10 mouse cellular contexts compared by ENCODE assay signal in the genomic region with DNA sequence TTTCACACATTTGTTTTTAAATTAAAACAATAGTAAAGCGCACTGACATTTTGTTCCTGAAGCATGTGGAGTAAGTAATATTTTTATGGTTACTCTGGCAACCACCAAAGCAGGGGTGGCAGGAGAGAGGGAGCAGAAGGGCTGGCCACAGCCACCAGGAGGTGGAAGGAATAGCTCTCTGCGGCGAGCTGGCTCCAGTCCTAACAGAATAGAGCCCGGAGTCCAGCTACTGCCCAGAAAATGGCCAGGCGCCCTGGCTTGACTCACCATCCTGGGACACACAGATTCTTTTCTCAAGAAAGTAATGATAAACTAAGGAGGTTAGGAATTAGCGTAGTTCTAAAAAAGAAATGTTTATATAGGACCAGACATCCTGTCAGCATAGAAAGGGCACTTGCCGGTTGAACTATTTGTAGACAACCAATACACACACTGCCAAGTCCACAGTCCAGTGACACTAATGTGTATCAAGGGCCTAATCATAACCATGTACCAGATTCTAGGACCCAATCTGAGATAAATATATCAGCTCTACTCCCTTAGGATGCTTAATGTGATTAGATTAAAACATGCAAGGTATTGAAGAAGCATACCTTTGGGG. TPM values are rescaled to one million over a fixed set of nuclear protein-coding genes. Genes with fewer than 3 reads are reported as not detected.
DNase-seq lines count a peak whose midpoint lies in the region; ATAC-seq and TF ChIP-seq lines count a peak whose summit lies in the region.
"Had no signal": no experiment of that assay in that cellular context is flagged by ENCODE, and none has a peak within 500 bp of the region (broad histone marks: within the 10 kb centered on the region; RNA-seq: fewer than 3 reads in every experiment).

No protein-coding gene starts in this region.

- TF ChIP-seq EP300 in liver, postnatal 0 days (IDR thresholded peaks at IDR 0.05; ENCODE audit: low read depth), result no peak

- H3K9ac ChIP-seq in hindbrain, postnatal 0 days (replicated peaks; ENCODE audit: low read length), result no peak overlapping the region
- H3K9ac ChIP-seq in lung, embryonic 14.5 days, result no peak overlapping the region
- no peak overlapping the region for H3K9ac ChIP-seq in hindbrain, embryonic 14.5 days
- no peak overlapping the region for H3K9ac ChIP-seq in liver, postnatal 0 days (replicated peaks)

- no peaks in the 10 kb centered on the region for H3K27me3 ChIP-seq in hindbrain, postnatal 0 days (ENCODE audit: insufficient read depth, low read length)
- H3K27me3 ChIP-seq in hindbrain, embryonic 10.5 days (ENCODE audit: insufficient read depth, poor library complexity, severe bottlenecking), result no peaks in the 10 kb centered on the region
- H3K27me3 ChIP-seq in lung, embryonic 14.5 days (ENCODE audit: insufficient read depth, low read length), result no peaks in the 10 kb centered on the region
- H3K27me3 ChIP-seq in hindbrain, embryonic 14.5 days (ENCODE audit: control insufficient read depth, insufficient read depth, low read length), result no peaks in the 10 kb centered on the region
- no peaks in the 10 kb centered on the region for H3K27me3 ChIP-seq in liver, postnatal 0 days (ENCODE audit: insufficient read depth, low read length)

- peak; percentile 38 for DNase-seq in hindbrain, postnatal 0 days (ENCODE audit: low spot score)
- DNase-seq in hindbrain, embryonic 10.5 days (ENCODE audit: low spot score), result no peak
- DNase-seq in cerebellum, adult 11 months, result peak; percentile 85
- peak; percentile 62 for DNase-seq in heart, adult 8-10 months (ENCODE audit: low spot score)
- DNase-seq in lung, embryonic 14.5 days, result peak; percentile 54
- no peak for DNase-seq in embryo, embryonic 10 days (ENCODE audit: low spot score)
- DNase-seq in hindbrain, embryonic 14.5 days (ENCODE audit: low spot score), result no peak
- no peak for DNase-seq in liver, postnatal 0 days

- H3K27ac ChIP-seq in hindbrain, postnatal 0 days, result no peak overlapping the region
- H3K27ac ChIP-seq in hindbrain, embryonic 10.5 days, result no peak overlapping the region
- H3K27ac ChIP-seq in lung, embryonic 14.5 days (ENCODE audit: low read depth), result no peak overlapping the region
- no peak overlapping the region for H3K27ac ChIP-seq in hindbrain, embryonic 14.5 days
- H3K27ac ChIP-seq in liver, postnatal 0 days (ENCODE audit: low read depth), result no peak overlapping the region

- TF ChIP-seq CTCF in hindbrain, postnatal 0 days (IDR thresholded peaks at IDR 0.05; ENCODE audit: low read depth), result peak; percentile 12; the same call in 1 of the 2 replicates
- no peak for TF ChIP-seq CTCF in lung, embryonic 14.5 days (IDR thresholded peaks at IDR 0.05; ENCODE audit: low read depth)
- no peak for TF ChIP-seq CTCF in liver, postnatal 0 days (IDR thresholded peaks at IDR 0.05; ENCODE audit: low read depth)

- 0 out of 2 replicates have a peak, but pooled peaks have one; percentile 59 for ATAC-seq in hindbrain, postnatal 0 days
- peak; percentile 65 for ATAC-seq in lung, embryonic 14.5 days (ENCODE audit: insufficient read depth)
- no peak for ATAC-seq in hindbrain, embryonic 14.5 days (ENCODE audit: low FRiP score)
- no peak for ATAC-seq in liver, postnatal 0 days

- H3K4me3 ChIP-seq in hindbrain, postnatal 0 days (ENCODE audit: low read length), result no peak overlapping the region
- no peak overlapping the region for H3K4me3 ChIP-seq in hindbrain, embryonic 10.5 days
- no peak overlapping the region for H3K4me3 ChIP-seq in lung, embryonic 14.5 days (ENCODE audit: low read depth, low read length)
- H3K4me3 ChIP-seq in hindbrain, embryonic 14.5 days (replicated peaks; ENCODE audit: low read length), result no peak overlapping the region
- H3K4me3 ChIP-seq in liver, postnatal 0 days (ENCODE audit: low read depth, low read length), result no peak overlapping the region

- no peak overlapping the region for H3K4me2 ChIP-seq in hindbrain, postnatal 0 days (ENCODE audit: low read depth, low read length)
- no peak overlapping the region for H3K4me2 ChIP-seq in lung, embryonic 14.5 days
- H3K4me2 ChIP-seq in hindbrain, embryonic 14.5 days (replicated peaks), result no peak overlapping the region
- no peak overlapping the region for H3K4me2 ChIP-seq in liver, postnatal 0 days (ENCODE audit: low read depth, low read length)

- no peaks in the 10 kb centered on the region for H3K9me3 ChIP-seq in hindbrain, postnatal 0 days (ENCODE audit: low read length)
- no peaks in the 10 kb centered on the region for H3K9me3 ChIP-seq in hindbrain, embryonic 10.5 days
- H3K9me3 ChIP-seq in lung, embryonic 14.5 days (ENCODE audit: low read depth, low read length), result no peaks in the 10 kb centered on the region
- H3K9me3 ChIP-seq in hindbrain, embryonic 14.5 days (ENCODE audit: control insufficient read depth, low read length), result no peaks in the 10 kb centered on the region
- no peaks in the 10 kb centered on the region for H3K9me3 ChIP-seq in liver, postnatal 0 days (ENCODE audit: low read length)

- WGBS in hindbrain, postnatal 0 days, result 46% methylated on average over 7 of the region's 7 CpGs
- 81% methylated on average over 7 of the region's 7 CpGs for WGBS in hindbrain, embryonic 10.5 days
- WGBS in lung, embryonic 14.5 days, result 30% methylated on average over 7 of the region's 7 CpGs
- 79% methylated on average over 7 of the region's 7 CpGs for WGBS in hindbrain, embryonic 14.5 days
- WGBS in liver, postnatal 0 days (ENCODE audit: insufficient replicate concordance), result 72% methylated on average over 7 of the region's 7 CpGs

- no peaks in the 10 kb centered on the region for H3K36me3 ChIP-seq in hindbrain, postnatal 0 days (ENCODE audit: insufficient read depth, low read length)
- H3K36me3 ChIP-seq in hindbrain, embryonic 10.5 days, result no peaks in the 10 kb centered on the region
- no peaks in the 10 kb centered on the region for H3K36me3 ChIP-seq in lung, embryonic 14.5 days (ENCODE audit: insufficient read depth)
- no peaks in the 10 kb centered on the region for H3K36me3 ChIP-seq in hindbrain, embryonic 14.5 days (replicated peaks; ENCODE audit: control insufficient read depth, insufficient read depth)
- no peaks in the 10 kb centered on the region for H3K36me3 ChIP-seq in liver, postnatal 0 days (replicated peaks; ENCODE audit: insufficient read depth, low read length)

- H3K4me1 ChIP-seq in hindbrain, postnatal 0 days (ENCODE audit: insufficient read depth, low read length), result no peaks in the 10 kb centered on the region
- H3K4me1 ChIP-seq in hindbrain, embryonic 10.5 days (replicated peaks), result no peaks in the 10 kb centered on the region
- H3K4me1 ChIP-seq in lung, embryonic 14.5 days (ENCODE audit: insufficient read depth), result no peaks in the 10 kb centered on the region
- H3K4me1 ChIP-seq in hindbrain, embryonic 14.5 days (replicated peaks; ENCODE audit: control insufficient read depth, insufficient read depth, low read length), result no peaks in the 10 kb centered on the region
- no peaks in the 10 kb centered on the region for H3K4me1 ChIP-seq in liver, postnatal 0 days (ENCODE audit: insufficient read depth)

RNA-seq across cellular contexts. Expression of a gene that starts 18.3 kb away (rescaled TPM):
- total RNA-seq in hindbrain, postnatal 0 days (2014; rRNA removed), result 22.3 and 29.8 TPM in 2 replicates
- 3.8 and 4.7 TPM in 2 replicates for polyA plus RNA-seq in hindbrain, postnatal 0 days (2015; fragmentation: Nextera tagmentation; extraction: Ambion mirVana)
- polyA plus RNA-seq in hindbrain, embryonic 10.5 days (2016; fragmentation: Nextera tagmentation; extraction: Ambion mirVana), result 0.43 and 0.50 TPM in 2 replicates
- 1,000 to 10,000 TPM in 3 of 4 experiments, 100 to 1,000 TPM in 1; 935 to 1,209 (median 1,093) TPM for total RNA-seq in heart, adult 8-10 months (2022)
- 2.3 TPM in 2 replicates for polyA plus RNA-seq in lung, embryonic 14.5 days (2014; fragmentation: Nextera tagmentation; extraction: Ambion mirVana)
- polyA plus RNA-seq in hindbrain, embryonic 14.5 days (2014; fragmentation: Nextera tagmentation; extraction: Ambion mirVana), result 6.9 and 8.4 TPM in 2 replicates
- polyA plus RNA-seq in liver, postnatal 0 days (2015; fragmentation: Nextera tagmentation; extraction: Ambion mirVana), result 0.12 and 0.16 TPM in 2 replicates
- total RNA-seq: hematopoietic stem cell, adult 5-6 weeks had no signal
- polyA plus RNA-seq: liver, adult 2 months had no signal

Comparison
In these comparisons a context has a peak if more than half of its experiments do, and no peak if none do; other contexts are left out.
1. ATAC-seq: peak in hindbrain, postnatal 0 days (single experiment) and lung, embryonic 14.5 days (single experiment); none in hindbrain, embryonic 14.5 days (single experiment) and liver, postnatal 0 days (single experiment).
2. DNase-seq: peak in hindbrain, postnatal 0 days (single experiment), cerebellum, adult 11 months (single experiment), heart, adult 8-10 months (single experiment) and lung, embryonic 14.5 days (single experiment); none in hindbrain, embryonic 10.5 days (single experiment), embryo, embryonic 10 days (single experiment), hindbrain, embryonic 14.5 days (single experiment) and liver, postnatal 0 days (single experiment).